Mouse (Mus musculus) midbrain, embryonic 10.5 days (tissue): ENCODE results near the gene Lyzl6. TPM values are rescaled to one million over a fixed set of nuclear protein-coding genes. Genes with fewer than 3 reads are reported as not detected.
"Not testable (repeated sequence)": the region's sequence is repeated elsewhere in the genome, so short reads cannot be mapped to it uniquely, and the experiment has no call there.

Source experiments
- DNase-seq: peaks from one replicate; pipeline ENCODE4 v3.0.0-alpha.2; 2017; ENCODE audit warnings: low spot score
- H3K27ac ChIP-seq: fragments of 300-500 bp; sonication (generic); replicated peaks from 2 replicates; pipeline ENCODE4 v1.5.1; 2016; ENCODE audit warnings: mild to moderate bottlenecking
- H3K27me3 ChIP-seq: fragments of 300-500 bp; sonication (generic); 2 replicates; pipeline ENCODE4 v1.6.1; 2016; ENCODE audit warnings: low read depth, mild to moderate bottlenecking; ENCODE audit not compliant: poor library complexity, severe bottlenecking
- H3K36me3 ChIP-seq: fragments of 300-500 bp; sonication (generic); 2 replicates; pipeline ENCODE4 v1.6.1; 2016; ENCODE audit warnings: mild to moderate bottlenecking, moderate library complexity
- H3K4me1 ChIP-seq: fragments of 300-500 bp; sonication (generic); 2 replicates; pipeline ENCODE4 v1.6.1; 2016
- H3K4me3 ChIP-seq: fragments of 300-500 bp; sonication (generic); 2 replicates; pipeline ENCODE4 v1.5.1; 2016; ENCODE audit warnings: mild to moderate bottlenecking, moderate library complexity
- H3K9me3 ChIP-seq: fragments of 300-500 bp; sonication (generic); replicated peaks from 2 replicates; pipeline ENCODE4 v1.6.1; 2016; ENCODE audit warnings: mild to moderate bottlenecking
- WGBS: fragments of 180-500 bp; shearing (Covaris S2); methylation state at CpG from one replicate; pipeline ENCODE4 v1.1.7; 2016; 5-methylcytosine and 5-hydroxymethylcytosine counted together
- polyA plus RNA-seq: library from polyadenylated mRNA; unstranded; fragments of >200 nt; fragmentation: Nextera tagmentation; extraction: Ambion mirVana; gene quantifications from 2 replicates; pipeline ENCODE4 v1.2.1, GENCODE M21; 2016

The Lyzl6 gene
- polyA plus RNA-seq: not detected in 2 replicates

DNA sequence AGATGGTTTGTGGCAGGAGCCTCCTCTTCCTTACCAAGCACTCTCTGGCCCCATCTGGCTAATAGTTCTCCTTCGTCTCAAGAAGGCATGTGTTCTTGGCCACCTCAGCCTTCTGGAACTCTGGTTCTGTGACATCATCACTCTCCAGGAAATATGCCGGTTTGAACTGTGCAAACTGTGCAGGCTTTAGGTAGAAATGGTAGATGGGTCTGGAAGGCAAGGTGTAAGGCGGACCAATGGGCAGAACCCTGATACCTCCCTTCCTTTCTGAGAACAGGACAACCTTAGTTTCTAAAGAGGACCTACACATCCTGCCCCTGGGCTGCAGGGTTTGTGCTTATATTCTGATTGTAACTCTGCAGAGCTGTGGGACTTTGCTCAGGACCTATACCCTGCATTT lies at the start of gene Lyzl6:
TSS of gene Lyzl6 (minus strand) at position 101 of the 400 bp plus-strand sequence.
- H3K27ac ChIP-seq: no peak within 1 kb of the TSS
- H3K36me3 ChIP-seq: no peaks in the 10 kb centered on the region
- H3K4me3 ChIP-seq: peak within 1 kb of the TSS; percentile 32
- no peaks in the 10 kb centered on the region for H3K4me1 ChIP-seq
- peaks cover 27% of the 10 kb centered on the region for H3K27me3 ChIP-seq
- H3K9me3 ChIP-seq: no peaks in the 10 kb centered on the region
- WGBS: 76% methylated on average over 3 of the region's 3 CpGs
- DNase-seq: no peak

DNA sequence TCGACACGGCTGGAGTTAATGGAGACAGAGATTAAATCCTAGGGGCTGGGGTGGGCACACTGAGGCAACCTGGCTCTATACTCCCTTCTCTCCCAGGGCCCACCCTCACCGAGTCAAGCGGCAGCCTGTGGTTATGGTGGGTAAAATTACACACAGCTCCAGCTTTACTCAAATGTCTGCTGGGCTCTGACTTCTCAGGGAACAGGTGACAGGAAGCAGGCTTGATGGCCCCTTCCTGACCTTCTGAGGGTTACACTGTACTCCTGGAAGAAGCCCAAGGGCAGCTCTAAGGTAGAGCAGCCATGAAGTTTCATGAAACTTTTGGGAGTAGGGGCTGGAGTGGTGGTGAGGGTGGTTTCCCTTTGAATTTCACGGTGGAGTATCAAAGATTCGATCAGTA lies 48.0 kb upstream of the Lyzl6 start:
- Histone ChIP-seq H3K27me3 (no peaks in the 10 kb centered on the region), H3K9me3 (no peaks in the 10 kb centered on the region), H3K36me3 (peaks cover 74% of the 10 kb centered on the region), H3K27ac (no peak overlapping the region), H3K4me1 (no peaks in the 10 kb centered on the region), H3K4me3 (no peak overlapping the region)
- DNase-seq: no peak
- 92% methylated on average over 6 of the region's 6 CpGs for WGBS

DNA sequence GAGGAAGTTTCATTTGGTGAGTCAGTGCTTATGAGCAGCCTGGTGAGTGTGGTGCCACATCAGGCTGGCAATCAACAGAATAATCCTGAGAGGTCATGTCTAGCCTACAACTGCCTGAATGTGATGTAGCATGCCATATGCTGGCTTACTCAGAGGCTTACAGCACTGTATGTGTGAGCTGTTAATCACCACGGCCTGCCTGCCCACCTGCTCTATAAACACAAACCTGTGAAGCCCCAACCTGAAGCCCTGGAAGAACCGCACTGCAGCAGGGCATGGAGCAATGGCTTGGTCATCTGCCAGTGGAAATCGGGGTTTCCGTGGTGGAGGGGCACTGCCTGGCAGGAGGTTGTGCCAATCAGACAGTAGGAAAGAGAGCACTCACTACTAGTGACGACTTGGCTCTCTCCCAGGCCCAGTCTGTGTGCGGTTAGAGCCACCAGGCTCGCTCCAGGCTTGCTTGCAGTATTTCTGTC lies 46.6 kb upstream of the Lyzl6 start:
- no peak for DNase-seq
- H3K27ac ChIP-seq: no peak overlapping the region
- H3K27me3 ChIP-seq: no peaks in the 10 kb centered on the region
- H3K4me3 ChIP-seq: no peak overlapping the region
- 93% methylated on average over 7 of the region's 7 CpGs for WGBS
- H3K4me1 ChIP-seq: no peaks in the 10 kb centered on the region
- peaks cover 88% of the 10 kb centered on the region for H3K36me3 ChIP-seq
- no peaks in the 10 kb centered on the region for H3K9me3 ChIP-seq

DNA sequence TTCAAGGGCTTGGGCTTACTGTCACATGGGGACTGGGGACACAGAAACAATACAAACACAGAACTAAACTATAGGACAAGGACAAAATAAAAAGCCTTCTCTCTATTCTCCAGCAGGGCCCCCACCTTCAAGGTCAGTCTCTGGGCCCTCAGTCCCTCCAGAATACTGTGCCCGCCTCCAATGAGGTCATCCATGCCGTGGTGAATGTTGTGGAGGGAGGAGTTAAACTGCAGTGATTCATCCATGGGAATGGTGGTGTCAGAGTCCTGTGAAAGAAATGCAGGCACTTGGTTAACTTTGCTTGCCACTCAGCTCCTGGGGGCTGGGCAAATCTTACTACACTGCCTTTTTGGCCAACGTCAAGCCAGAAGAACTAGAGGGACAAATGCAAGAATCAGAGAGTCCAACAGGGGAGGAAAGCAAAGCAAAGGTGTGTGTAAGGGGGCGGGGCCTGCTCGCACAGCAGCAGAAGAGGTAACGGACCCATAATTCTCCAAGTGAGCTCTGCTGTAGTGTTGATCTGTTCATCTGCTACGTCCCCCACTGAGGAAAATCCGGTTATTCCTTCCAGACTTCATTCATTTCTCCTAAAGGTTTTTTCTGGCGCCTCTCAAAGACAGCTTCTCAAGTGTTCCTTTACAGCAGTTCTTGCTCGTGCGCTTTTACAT lies 45.1 kb upstream of the Lyzl6 start:
- WGBS: 88% methylated on average over 11 of the region's 11 CpGs
- H3K4me3 ChIP-seq: no peak overlapping the region
- no peaks in the 10 kb centered on the region for H3K9me3 ChIP-seq
- no peaks in the 10 kb centered on the region for H3K4me1 ChIP-seq
- DNase-seq: no peak
- no peaks in the 10 kb centered on the region for H3K27me3 ChIP-seq
- no peak overlapping the region for H3K27ac ChIP-seq
- H3K36me3 ChIP-seq: peaks cover 98% of the 10 kb centered on the region

DNA sequence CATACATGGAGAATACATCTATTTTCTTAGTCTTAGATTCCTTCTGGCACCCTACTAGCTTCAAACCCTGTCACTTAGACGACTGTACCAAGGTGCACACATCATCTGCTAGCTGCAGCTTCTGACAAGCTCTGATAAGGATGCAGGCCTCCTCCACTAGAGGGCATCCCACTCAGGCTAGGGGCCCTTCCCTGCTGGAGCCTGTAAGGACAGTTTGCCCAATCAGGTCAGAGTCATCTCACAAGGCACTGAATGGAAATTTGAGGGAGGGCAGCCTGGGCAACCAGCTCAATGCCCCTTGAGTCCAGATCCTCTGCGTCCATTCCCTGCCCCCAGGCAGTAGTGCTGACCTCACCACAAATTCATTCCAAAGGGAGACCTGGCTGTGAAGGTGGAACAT lies 38.4 kb upstream of the Lyzl6 start:
- 49% methylated on average over 2 of the region's 2 CpGs for WGBS
- H3K36me3 ChIP-seq: peaks cover 63% of the 10 kb centered on the region
- not testable (repeated sequence) for H3K27me3 ChIP-seq, H3K4me3 ChIP-seq, H3K4me1 ChIP-seq, H3K27ac ChIP-seq, H3K9me3 ChIP-seq
- DNase-seq: peak; percentile 53

DNA sequence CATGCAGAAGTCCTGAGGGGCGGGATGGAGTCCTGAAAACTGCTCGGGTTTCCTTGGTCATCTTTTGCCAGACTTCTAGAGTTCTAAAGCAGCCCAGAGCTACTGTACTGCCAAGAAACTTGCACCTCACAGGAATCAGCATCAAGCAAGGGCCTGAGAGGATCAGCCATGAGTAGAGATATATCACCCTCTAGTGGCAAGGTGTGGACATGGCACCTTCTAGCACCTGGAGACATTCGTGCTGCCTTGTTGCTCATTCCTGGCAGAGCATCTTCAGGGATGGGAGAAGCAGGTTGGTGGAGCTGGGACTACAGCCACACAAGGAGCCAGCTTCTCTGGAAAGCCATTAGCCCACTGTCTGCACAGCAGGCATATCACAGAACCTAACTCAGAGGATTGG lies 36.9 kb upstream of the Lyzl6 start:
- 43% methylated on average over 3 of the region's 3 CpGs for WGBS
- H3K27ac ChIP-seq: no peak overlapping the region
- no peaks in the 10 kb centered on the region for H3K27me3 ChIP-seq
- H3K4me3 ChIP-seq: no peak overlapping the region
- H3K9me3 ChIP-seq: no peaks in the 10 kb centered on the region
- no peaks in the 10 kb centered on the region for H3K4me1 ChIP-seq
- peak; percentile 63 for DNase-seq
- H3K36me3 ChIP-seq: peaks cover 48% of the 10 kb centered on the region

DNA sequence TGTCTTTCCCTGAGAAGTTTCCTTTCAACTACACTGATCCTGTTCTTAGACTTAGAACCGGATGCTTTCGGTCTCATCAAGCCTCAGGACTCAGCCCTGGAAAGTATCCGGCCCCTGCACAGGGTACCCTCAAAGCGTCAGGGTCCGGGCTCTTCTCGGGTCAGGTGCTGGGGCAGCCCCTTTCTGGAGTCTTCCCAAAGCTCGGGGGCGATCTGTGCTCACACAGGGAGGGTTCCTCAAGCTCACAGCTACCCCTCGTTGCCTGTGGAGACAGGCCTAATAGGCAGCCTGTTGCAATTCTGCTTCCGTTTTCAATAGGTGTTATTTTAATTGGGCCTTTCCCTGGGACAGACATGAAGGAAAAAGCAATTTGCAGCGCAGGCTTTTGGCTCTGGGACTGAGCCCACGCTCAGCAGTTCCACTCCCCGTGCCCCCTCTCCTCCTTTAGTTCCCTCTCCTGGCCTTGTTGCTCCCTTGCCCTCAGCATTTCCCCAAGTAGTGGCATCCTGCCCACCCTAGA lies 28.3 kb upstream of the Lyzl6 start:
- no peaks in the 10 kb centered on the region for H3K9me3 ChIP-seq
- peaks cover 25% of the 10 kb centered on the region for H3K4me1 ChIP-seq
- H3K4me3 ChIP-seq: no peak overlapping the region
- no peaks in the 10 kb centered on the region for H3K36me3 ChIP-seq
- H3K27ac ChIP-seq: no peak overlapping the region
- peaks cover 35% of the 10 kb centered on the region for H3K27me3 ChIP-seq
- no peak for DNase-seq
- WGBS: 63% methylated on average over 13 of the region's 13 CpGs

DNA sequence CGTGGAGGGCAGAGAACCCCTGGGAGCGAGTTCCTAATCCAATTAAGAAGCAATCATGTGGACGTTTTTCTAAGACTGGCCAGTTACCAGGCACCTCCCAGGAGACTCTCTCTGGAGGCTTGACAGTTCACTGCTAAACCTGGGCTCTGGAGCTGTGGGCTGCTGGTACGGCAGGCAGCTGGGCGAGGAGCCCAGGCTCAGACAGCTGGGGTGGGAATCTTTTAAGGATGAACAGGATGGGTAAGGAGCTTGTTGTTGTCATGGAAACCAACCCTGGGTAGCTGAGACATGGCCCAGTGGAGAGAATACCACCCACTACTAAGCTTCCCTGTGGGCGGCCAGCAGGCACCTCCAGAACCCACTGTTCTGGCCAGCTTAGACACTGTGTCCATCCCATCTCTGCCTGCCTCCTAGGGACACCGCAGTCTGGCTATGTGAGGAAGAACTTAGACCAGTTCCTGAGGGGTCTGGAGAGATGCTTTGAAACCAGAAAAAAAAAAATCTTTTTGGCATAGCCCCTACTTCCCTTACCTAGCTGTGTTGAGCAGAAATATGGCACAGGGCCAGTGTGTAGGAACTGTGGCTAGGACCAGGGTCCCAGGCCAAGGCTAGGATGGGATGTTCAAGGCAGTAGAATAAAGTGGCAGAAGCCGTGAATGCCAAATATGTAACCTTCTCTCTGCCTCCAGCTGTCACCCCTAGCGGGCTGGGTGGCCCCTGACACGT lies 27.7 kb upstream of the Lyzl6 start:
- 17% methylated on average over 10 of the region's 10 CpGs for WGBS

DNA sequence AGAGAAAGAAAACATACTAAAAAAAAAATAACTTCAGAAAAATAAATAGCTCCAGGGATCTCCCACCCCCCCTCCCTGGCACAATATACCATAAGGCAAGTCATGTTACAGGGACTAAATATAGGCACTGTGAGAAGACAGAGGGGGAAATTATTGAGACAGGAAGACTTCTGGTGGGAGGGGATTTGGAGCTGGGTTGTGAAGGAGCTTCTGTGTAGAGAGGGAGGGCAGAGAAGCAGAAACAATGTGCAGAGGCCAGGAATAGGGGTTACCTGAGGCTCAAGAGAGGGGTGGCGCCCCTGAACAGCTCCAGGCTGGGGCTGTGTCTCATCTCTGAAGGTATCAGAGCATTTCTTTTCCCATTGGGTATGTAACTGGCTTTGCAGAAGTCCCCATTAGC lies 27.0 kb upstream of the Lyzl6 start:
- Histone ChIP-seq H3K27me3 (peaks cover 35% of the 10 kb centered on the region), H3K4me3 (no peak overlapping the region), H3K27ac (no peak overlapping the region), H3K36me3 (no peaks in the 10 kb centered on the region), H3K9me3 (no peaks in the 10 kb centered on the region), H3K4me1 (peaks cover 25% of the 10 kb centered on the region)
- no peak for DNase-seq
- 71% methylated on average over 1 of the region's 1 CpGs for WGBS

More for the DNA sequence above, 27.7 kb upstream of the Lyzl6 start:
- Histone ChIP-seq H3K9me3 (no peaks in the 10 kb centered on the region), H3K27me3 (peaks cover 35% of the 10 kb centered on the region), H3K4me3 (no peak overlapping the region), H3K36me3 (no peaks in the 10 kb centered on the region), H3K27ac (no peak overlapping the region), H3K4me1 (peaks cover 25% of the 10 kb centered on the region)
- peak; percentile 26 for DNase-seq

DNA sequence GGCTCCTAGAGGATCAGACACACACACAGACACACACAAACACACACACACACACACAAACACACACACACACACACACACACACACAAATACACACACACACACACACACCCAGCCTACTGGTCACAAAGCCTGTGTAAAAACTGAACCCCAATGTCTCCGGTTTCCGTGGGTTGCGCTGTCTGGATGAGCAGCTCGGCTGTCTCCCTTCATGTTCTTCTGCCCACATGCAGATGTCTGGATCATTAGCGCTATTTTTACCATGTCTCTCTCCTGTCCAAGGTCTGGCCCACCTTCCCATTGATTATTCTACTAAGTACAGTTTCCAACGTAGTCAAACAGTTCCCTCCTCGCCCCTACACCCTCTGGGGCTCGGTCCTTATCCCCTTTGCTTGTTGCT lies 24.4 kb upstream of the Lyzl6 start:
- Histone ChIP-seq H3K36me3 (no peaks in the 10 kb centered on the region), H3K4me1 (peaks cover 25% of the 10 kb centered on the region), H3K9me3 (no peaks in the 10 kb centered on the region), H3K4me3 (no peak overlapping the region), H3K27ac (no peak overlapping the region), H3K27me3 (peaks cover 35% of the 10 kb centered on the region)
- no peak for DNase-seq
- WGBS: 92% methylated on average over 8 of the region's 8 CpGs

DNA sequence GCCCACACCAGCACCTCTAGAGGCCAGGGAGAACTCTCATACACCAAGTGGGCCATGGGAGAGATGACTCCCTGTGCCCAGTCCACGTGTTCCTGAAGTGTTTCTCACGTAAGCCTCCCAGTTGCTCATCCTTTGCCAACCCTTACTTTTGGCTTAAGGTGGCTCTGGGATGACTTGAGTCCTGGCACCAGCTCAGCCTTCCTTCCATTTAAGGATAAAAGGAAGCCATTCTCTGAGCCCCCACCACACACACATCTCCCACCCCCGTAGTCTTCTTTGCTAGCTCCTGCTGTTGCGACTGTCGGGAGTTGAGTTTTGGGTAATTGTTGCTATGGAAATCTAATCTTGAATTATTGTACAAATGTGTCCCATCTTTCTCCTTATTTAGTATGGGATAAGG lies 23.9 kb upstream of the Lyzl6 start:
- H3K36me3 ChIP-seq: no peaks in the 10 kb centered on the region
- 82% methylated on average over 5 of the region's 5 CpGs for WGBS
- peaks cover 25% of the 10 kb centered on the region for H3K4me1 ChIP-seq
- no peak overlapping the region for H3K27ac ChIP-seq
- H3K9me3 ChIP-seq: no peaks in the 10 kb centered on the region
- no peak overlapping the region for H3K4me3 ChIP-seq
- peaks cover 33% of the 10 kb centered on the region for H3K27me3 ChIP-seq
- no peak for DNase-seq

DNA sequence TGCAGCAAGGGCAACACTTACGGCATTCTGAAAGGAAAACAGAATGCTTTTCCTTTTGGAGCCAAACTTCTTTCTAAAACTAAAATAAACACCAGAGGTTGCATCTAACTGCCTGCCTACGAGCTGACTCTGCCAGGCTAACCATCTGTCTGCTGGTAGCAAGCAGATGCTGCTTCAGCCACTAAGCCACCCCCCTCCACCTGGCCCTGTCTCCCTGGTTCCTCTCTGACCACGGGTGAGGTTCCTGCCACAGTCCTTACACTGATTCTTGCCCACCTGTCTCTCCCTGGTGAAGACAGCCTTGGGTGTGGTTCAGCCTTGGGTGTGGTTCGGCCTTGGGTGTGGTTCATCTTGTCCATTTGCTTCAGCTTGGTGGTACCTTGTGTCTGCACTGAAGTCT lies 23.2 kb upstream of the Lyzl6 start:
- no peak for DNase-seq
- Histone ChIP-seq H3K27ac (no peak overlapping the region), H3K4me3 (no peak overlapping the region), H3K9me3 (no peaks in the 10 kb centered on the region), H3K36me3 (no peaks in the 10 kb centered on the region), H3K27me3 (peaks cover 26% of the 10 kb centered on the region), H3K4me1 (peaks cover 20% of the 10 kb centered on the region)
- WGBS: 66% methylated on average over 4 of the region's 4 CpGs

DNA sequence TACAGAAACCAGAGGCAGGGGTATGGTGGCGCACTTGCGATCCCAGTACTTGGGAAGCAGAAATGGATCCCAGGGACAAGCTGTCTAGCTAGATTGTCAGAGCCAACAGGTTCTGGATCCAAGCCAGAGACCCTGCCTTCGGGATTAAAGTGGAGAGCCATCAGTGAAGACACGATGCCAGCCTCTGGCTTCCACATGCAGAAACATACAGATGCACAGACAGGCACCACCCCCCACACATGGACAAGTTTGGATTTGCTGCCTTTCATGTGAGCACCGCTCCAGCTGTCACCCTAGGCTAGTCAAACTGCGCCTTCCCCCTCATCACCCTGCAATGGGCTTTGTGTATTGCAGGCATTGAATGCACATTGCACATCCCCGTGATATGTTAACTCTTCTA lies 19.5 kb upstream of the Lyzl6 start:
- Histone ChIP-seq H3K36me3 (no peaks in the 10 kb centered on the region), H3K9me3 (no peaks in the 10 kb centered on the region), H3K27me3 (peaks cover 32% of the 10 kb centered on the region), H3K4me3 (no peak overlapping the region), H3K27ac (no peak overlapping the region), H3K4me1 (peaks cover 6% of the 10 kb centered on the region; the same call in 1 of the 2 replicates)
- WGBS: 82% methylated on average over 7 of the region's 7 CpGs
- DNase-seq: no peak
